Mouse (Mus musculus) brain, embryonic 14.5 days (tissue): ENCODE results near the gene Map4k3. TPM values are rescaled to one million over a fixed set of nuclear protein-coding genes. Genes with fewer than 3 reads are reported as not detected.
A peak's percentile ranks its signal among the peaks of the same experiment; 100 is the strongest.

Experiments used
- DNase-seq: peaks from one replicate; pipeline ENCODE4 v3.0.0-alpha.2; 2011; ENCODE audit warnings: low read depth
- CTCF ChIP-seq: fragments of 200-500 bp; IDR thresholded peaks from 2 replicates; pipeline ENCODE4 v1.5.1; 2012; ENCODE audit warnings: inconsistent platforms, mild to moderate bottlenecking, moderate library complexity, borderline replicate concordance; ENCODE audit not compliant: insufficient read depth, insufficient read length; ENCODE audit errors: extremely low read depth
- POLR2A ChIP-seq: fragments of 200-500 bp; IDR thresholded peaks from 2 replicates; pipeline ENCODE4 v1.6.1; 2012; ENCODE audit warnings: mild to moderate bottlenecking, inconsistent platforms, borderline replicate concordance; ENCODE audit not compliant: poor library complexity, insufficient read depth, insufficient read length, severe bottlenecking; ENCODE audit errors: extremely low read depth
- polyA plus RNA-seq: library from polyadenylated mRNA; depleted of rRNA; stranded (reverse); fragments of >200 nt; gene quantifications from 2 replicates; pipeline ENCODE4 v1.2.3, GENCODE M21; 2012

The Map4k3 gene
- polyA plus RNA-seq, 1 experiment: 55.3 TPM

DNA sequence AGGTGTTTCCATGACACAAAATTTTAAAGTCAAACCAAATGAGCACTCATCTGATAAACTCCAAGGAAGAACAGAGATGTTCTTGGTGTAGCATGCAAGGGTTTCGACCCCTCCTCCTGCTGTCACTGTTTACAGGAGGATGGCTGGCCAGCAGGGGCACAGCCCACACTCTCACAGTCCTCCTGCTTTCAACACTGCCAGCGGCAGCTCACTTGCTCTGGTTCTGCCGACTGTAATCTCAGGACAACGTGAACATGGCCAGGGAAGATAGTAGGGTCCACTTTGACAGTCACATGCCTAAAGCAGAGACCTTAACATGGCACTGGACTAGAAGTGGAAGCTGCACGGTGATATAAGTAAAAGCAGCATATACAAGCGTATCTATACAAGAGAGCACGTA lies 34.6 kb downstream of the Map4k3 start:
- no peak for DNase-seq
- TF ChIP-seq POLR2A: no peak
- no peak for TF ChIP-seq CTCF

DNA sequence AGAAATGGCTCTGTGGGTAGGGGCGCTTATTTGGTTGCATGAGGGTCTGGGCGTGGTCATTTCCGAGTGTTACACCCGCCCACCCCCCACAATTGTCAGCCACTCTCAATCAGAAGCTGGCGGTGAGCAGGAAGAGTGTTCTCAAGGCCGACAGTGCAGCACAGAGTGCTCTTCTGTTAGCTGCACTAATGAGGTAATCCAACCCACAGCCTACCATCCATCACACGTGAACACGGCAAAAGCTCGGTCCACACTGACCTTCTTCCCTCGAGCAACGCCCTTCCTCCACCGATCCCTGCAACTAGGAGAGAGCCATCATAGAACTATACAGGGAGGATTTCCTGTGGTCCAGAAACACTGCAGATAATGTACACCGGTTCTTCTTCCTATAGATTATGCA lies 36.1 kb downstream of the Map4k3 start:
- TF ChIP-seq POLR2A: no peak
- no peak for TF ChIP-seq CTCF
- DNase-seq: no peak

DNA sequence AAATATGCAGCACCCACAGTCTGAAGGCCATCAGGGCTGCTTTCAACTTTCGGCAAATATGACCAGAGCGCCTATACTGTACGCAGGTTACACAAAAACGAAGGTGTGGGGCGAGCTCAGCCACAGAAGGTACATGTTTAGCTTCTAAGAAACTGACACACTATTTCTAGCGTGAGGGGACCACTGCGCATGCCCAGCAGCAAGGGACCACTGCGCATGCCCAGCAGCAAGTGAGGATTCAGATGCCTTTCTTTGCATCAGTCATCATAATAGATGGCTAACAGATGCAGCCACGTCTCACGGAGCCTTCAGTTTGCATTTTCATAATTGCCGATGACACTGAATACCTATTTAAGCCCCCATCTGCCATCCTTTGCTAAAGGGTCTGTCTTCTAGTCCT lies 39.6 kb downstream of the Map4k3 start:
- no peak for TF ChIP-seq CTCF
- TF ChIP-seq POLR2A: no peak
- DNase-seq: peak; percentile 40

DNA sequence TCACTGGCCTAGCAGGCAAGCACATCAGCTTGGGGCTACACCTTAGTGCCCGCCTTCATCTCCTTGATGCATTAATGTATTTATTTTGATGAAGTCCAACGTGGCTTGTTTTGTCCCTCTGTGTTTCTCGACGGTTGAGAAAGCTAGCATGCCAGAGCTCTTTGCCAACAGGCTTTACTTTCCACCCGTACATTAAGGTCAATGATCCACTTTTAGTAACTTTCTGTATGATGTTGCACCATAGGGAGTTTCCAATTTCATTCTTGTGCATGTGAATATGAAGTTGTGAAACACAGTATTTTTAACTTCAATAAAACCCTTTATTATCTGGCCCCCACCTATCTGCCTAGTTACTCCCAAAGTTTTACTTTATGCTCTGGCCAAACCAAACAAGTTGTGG lies 42.2 kb downstream of the Map4k3 start:
- TF ChIP-seq CTCF: no peak
- TF ChIP-seq POLR2A: no peak
- no peak for DNase-seq

DNA sequence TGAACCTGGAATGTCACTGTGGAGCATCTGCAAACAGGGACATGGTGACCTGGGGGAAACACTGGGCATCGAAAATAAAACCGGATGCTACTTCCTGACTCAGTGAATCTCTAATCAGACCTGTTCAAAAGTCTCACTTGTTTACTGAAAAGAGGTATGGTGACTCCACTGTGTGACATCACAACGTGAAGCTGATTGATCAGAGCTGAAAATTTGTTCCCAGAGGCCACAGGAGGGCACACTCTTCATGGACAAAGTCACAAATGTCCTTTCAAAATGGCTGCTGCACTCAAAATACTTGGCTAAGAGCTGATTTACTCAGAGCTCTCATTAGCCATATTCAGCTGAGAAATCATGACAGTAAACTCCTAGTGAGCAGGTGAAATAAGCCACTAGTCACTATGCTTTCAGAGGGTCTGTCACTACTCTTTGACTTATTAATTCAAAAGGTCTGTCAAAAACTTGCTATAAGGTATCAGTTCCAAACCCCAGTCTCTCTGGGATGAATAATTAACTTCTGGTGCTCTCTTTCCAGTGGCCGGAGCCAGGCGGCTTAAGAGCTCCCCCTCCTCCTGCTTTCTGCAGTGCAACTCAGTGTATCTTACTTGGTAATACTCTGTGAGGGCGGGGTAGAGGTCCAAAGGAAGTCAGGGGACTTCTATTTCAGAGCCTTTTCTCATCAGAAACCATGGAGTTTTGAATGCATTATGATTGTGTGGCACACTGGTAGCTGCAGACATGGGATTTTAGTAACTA lies 44.3 kb downstream of the Map4k3 start:
- peak; percentile 48 for DNase-seq

DNA sequence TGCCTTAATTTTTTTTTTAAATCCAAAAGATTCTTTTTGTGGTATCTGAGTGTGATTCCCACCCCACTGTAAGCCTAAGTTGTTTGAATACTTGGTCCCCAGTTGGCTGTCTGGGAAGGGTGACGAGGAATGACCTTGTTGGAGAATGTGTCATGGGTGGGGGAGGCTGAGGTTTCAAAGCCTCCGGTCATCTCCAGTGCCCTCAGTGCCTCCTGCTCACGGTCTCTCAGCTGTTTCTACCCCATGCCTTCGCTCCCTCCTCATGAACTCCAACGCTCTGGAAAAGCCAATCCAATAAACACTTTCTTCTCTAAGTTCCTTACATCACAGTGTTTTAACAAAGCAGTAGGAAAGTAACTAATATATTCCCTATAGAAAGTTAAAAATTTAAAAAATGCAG lies 45.2 kb downstream of the Map4k3 start:
- DNase-seq: no peak
- no peak for TF ChIP-seq POLR2A
- no peak for TF ChIP-seq CTCF

More for the DNA sequence above, 44.3 kb downstream of the Map4k3 start:
- TF ChIP-seq POLR2A (no peak), CTCF (no peak; the same call in 1 of the 2 replicates)

DNA sequence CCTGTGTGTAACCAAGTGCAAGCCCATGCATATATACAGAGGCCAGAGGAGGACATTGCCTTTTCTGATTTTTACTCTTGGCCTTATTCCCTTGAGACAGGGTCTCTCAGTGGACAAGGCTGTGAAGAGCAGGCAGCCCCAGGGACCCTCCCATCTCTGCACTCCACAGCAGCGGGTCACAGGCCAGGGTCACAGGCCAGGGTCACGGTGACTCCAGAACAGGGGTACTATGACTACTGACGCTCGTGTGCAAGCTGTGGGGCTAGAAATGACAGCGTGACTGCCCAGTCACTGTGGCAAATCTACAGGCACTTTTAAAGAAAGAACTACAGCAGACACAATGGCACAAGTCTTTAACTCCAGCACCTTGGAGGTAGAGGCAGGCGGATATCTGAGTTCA lies 50.1 kb downstream of the Map4k3 start:
- TF ChIP-seq POLR2A (no peak), CTCF (no peak)

DNA sequence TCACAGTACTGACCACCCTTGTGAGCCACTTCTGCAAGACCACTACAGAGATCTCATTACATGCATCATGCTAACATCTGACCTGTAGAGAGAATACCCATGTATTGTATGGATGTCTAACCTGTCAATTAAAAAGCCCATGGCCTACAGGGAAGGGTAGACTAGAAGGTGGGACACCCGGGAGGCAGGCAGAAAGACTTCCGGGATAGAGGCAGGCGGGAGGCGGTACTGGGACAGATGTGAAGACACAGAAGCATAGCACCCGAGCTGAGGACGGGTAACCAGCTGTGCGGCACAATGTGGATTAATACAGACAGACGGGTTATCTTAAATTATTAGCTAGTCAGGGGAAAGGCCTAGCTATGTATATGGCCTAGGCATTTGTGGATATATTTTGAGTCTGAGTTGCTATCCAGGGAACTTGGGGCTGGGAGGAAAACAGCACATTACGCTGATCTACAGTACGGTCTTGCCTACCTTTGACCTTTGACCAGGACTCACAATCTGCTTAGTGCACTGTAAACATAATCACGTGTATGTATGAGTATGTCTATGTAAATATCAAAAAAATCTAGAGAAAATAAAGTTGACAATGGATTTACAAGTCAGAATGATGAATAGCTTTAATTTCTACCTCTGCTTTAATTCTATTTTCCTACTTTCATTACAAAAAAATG lies 51.3 kb downstream of the Map4k3 start:
- TF ChIP-seq CTCF: no peak
- no peak for TF ChIP-seq POLR2A
- no peak for DNase-seq

More for the DNA sequence above, 50.1 kb downstream of the Map4k3 start:
- DNase-seq: no peak

DNA sequence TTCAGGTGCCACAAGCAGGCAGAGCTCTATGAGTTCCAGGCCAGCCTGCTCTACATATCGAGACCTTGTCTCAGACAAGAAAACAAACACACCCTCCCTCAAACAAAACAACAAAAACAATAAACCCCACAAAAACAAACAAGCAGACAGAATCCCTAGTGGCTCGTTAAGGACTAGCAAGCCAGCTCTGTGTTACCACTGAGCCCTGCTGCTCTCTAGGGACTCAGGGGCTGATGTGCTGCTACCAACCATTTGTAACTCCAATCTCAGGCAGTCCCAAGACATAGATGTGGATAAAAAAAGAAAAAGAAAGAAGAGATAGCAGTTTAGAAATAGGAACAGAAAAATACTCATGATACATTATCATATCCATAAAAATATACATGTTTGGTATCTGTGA lies 52.1 kb downstream of the Map4k3 start:
- no peak for TF ChIP-seq CTCF
- no peak for TF ChIP-seq POLR2A
- DNase-seq: no peak

DNA sequence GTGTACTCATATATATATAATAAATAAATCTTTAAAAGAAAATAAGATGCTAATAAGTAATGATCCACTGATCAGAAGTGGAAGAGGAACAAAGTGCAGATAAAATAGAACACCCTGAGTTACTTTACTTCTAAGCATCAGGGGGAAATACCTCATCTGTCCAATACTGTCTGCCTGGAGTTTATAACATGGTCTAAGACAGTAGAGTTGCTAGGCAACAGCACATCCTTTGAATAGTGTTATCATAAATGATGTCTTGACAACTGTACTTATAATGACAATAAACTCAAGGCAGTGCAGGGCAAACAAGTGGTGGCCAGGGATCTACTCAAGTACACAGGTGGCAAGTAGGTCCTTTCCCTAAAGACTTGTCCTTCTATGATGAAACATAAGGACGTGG lies 57.9 kb downstream of the Map4k3 start:
- DNase-seq: no peak
- TF ChIP-seq POLR2A: no peak
- TF ChIP-seq CTCF: no peak

DNA sequence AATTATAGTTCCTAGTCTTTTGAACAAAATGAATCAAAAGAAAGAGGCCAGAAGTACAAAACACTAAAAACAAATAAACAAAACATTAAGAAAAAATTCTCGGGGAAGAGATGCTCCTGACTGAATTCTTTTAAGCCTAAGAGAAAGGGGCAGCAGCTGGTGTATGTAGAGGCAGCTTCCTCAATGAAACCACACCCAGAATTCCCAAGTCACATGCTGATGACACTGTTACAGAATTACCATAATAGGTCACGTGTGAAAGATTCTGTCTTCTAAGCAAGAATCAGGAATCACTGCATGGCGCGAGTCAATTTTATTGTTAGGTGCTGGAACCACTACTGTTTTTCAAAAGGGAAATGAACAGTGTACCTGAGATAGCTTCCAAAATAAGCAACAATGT lies 64.7 kb downstream of the Map4k3 start:
- TF ChIP-seq POLR2A: no peak
- TF ChIP-seq CTCF: no peak
- no peak for DNase-seq

DNA sequence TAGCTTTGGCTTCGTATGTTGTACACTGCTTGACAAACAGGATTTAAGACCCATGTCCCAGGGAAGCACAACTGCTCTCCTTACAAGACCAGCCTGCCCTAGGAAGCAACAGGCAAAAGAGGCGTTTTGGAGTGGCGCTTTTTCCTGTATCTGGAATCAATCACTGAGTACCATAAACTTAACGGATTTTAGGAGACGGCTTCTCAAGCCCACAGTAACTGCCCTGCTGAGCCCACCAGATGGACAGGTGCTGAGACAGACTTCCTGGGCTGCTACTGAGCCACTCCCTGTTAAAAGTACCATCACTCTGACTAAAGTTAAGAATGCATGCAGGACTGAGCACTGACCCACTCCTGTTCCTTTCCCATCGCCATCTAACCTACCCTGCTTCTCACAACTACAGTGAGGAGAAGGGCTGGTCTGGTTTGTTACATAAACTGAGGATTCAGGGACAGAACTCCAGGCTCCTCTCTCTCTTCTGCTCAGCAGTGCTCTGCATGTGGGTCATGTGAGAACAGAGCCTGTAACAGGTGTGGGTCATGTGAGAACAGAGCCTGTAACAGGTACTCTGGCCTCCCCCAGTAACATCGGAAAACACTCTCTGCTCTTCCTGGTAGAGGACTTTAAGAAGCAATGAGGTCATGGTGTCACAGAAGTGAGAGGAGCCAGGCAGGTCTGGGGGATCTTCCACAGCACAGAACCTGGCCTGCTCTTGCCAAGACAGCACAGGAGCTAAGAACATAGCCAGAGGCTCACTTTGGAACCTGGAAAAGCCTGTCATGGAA lies 65.3 kb downstream of the Map4k3 start:
- DNase-seq: no peak
- TF ChIP-seq POLR2A (no peak), CTCF (no peak)

DNA sequence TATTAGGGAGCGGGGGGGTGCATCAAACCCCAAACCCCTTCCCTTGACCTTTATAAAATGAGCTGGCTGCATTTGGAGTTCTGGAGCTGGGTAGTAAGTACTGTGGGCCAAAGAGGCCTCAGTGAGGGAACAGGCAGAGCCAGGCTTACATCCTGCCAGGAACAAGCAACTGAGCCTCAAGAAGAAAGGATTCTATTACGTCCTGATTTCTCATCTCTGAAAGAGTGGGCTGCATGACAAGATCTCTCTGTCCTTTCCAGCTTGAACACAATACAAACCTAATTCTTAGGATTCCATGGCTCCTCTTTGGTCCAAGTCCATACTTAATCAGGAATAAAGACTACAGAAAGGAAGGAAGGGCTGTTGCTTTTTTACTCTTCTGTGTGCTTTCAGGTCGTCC lies 66.4 kb downstream of the Map4k3 start:
- peak; percentile 34 for DNase-seq
- TF ChIP-seq CTCF: no peak
- no peak for TF ChIP-seq POLR2A
